Mouse (Mus musculus) heart, embryonic 11.5 days (tissue): ENCODE results near the gene Erc1. TPM values are rescaled to one million over a fixed set of nuclear protein-coding genes. Genes with fewer than 3 reads are reported as not detected.
"Not testable (repeated sequence)": the region's sequence is repeated elsewhere in the genome, so short reads cannot be mapped to it uniquely, and the experiment has no call there.

ENCODE experiments used
- ATAC-seq: fragments of 200-750 bp; cut with Nextera tagmentation; replicated peaks from 2 replicates; pipeline ENCODE4 v1.8.0; 2017; ENCODE audit warnings: moderate library complexity; ENCODE audit not compliant: insufficient number of reproducible peaks, low FRiP score, low TSS enrichment
- H3K27ac ChIP-seq: fragments of 300-500 bp; sonication (generic); 2 replicates; pipeline ENCODE4 v1.5.1; 2014; ENCODE audit warnings: mild to moderate bottlenecking, low read depth, low read length
- H3K27me3 ChIP-seq: fragments of 300-500 bp; sonication (generic); 2 replicates; pipeline ENCODE4 v1.6.1; 2014; ENCODE audit warnings: mild to moderate bottlenecking, low read length, mixed read lengths; ENCODE audit not compliant: control insufficient read depth, insufficient read depth
- H3K36me3 ChIP-seq: fragments of 300-500 bp; sonication (generic); 2 replicates; pipeline ENCODE4 v1.6.1; 2014; ENCODE audit warnings: mild to moderate bottlenecking, low read length, moderate library complexity, mixed read lengths; ENCODE audit not compliant: control insufficient read depth, insufficient read depth
- H3K4me1 ChIP-seq: fragments of 300-500 bp; sonication (generic); 2 replicates; pipeline ENCODE4 v1.6.1; 2014; ENCODE audit warnings: low read length; ENCODE audit not compliant: control insufficient read depth, insufficient read depth
- H3K4me2 ChIP-seq: fragments of 300-500 bp; sonication (generic); 2 replicates; pipeline ENCODE4 v1.6.1; 2014; ENCODE audit warnings: mild to moderate bottlenecking, moderate library complexity
- H3K4me3 ChIP-seq: fragments of 300-500 bp; sonication (generic); 2 replicates; pipeline ENCODE4 v1.5.1; 2014; ENCODE audit warnings: low read depth, low read length
- H3K9ac ChIP-seq: fragments of 300-500 bp; sonication (generic); 2 replicates; pipeline ENCODE4 v1.6.1; 2014; ENCODE audit warnings: mild to moderate bottlenecking, low read depth, low read length, moderate library complexity
- H3K9me3 ChIP-seq: fragments of 300-500 bp; sonication (generic); replicated peaks from 2 replicates; pipeline ENCODE4 v1.6.1; 2016; ENCODE audit warnings: low read length; ENCODE audit not compliant: control insufficient read depth
- WGBS: fragments of 180-500 bp; shearing (Covaris S2); extraction: QIAGEN DNeasy Blood & Tissue Kit; methylation state at CpG from one replicate; pipeline ENCODE4 v1.1.7; 2014; ENCODE audit not compliant: insufficient replicate concordance; 5-methylcytosine and 5-hydroxymethylcytosine counted together
- polyA plus RNA-seq: library from polyadenylated mRNA; unstranded; fragments of >200 nt; fragmentation: Nextera tagmentation; extraction: Ambion mirVana; gene quantifications from 2 replicates; pipeline ENCODE4 v1.2.1, GENCODE M21; 2014

Gene Erc1
- polyA plus RNA-seq, 1 experiment from 2014 or later, result 21.8 TPM

- no peak for ATAC-seq
- no peak overlapping the region for H3K9ac ChIP-seq
- H3K36me3 ChIP-seq, result 0 out of 2 replicates have a peak, but pooled peaks cover 3% of the 10 kb centered on the region
- no peaks in the 10 kb centered on the region for H3K9me3 ChIP-seq
- no peaks in the 10 kb centered on the region for H3K4me1 ChIP-seq
- no peaks in the 10 kb centered on the region for H3K27me3 ChIP-seq
- no peak overlapping the region for H3K27ac ChIP-seq
- no peak overlapping the region for H3K4me2 ChIP-seq
- H3K4me3 ChIP-seq, result no peak overlapping the region
- 83% methylated on average over 5 of the region's 5 CpGs for WGBS
Observed at GRCm38 (mm10) chr6:119674201-119674810, 173.7 kb downstream of the Erc1 start.

GRCm38 (mm10) chr6:119669746-119670145 is 178.2 kb downstream of the Erc1 start:
- Histone ChIP-seq H3K9me3 (no peaks in the 10 kb centered on the region), H3K36me3 (no peaks in the 10 kb centered on the region), H3K4me1 (no peaks in the 10 kb centered on the region), H3K27ac (no peak overlapping the region), H3K27me3 (no peaks in the 10 kb centered on the region), H3K9ac (no peak overlapping the region), H3K4me3 (no peak overlapping the region), H3K4me2 (no peak overlapping the region)
- no peak for ATAC-seq
- WGBS, result 65% methylated on average over 3 of the region's 3 CpGs

DNA sequence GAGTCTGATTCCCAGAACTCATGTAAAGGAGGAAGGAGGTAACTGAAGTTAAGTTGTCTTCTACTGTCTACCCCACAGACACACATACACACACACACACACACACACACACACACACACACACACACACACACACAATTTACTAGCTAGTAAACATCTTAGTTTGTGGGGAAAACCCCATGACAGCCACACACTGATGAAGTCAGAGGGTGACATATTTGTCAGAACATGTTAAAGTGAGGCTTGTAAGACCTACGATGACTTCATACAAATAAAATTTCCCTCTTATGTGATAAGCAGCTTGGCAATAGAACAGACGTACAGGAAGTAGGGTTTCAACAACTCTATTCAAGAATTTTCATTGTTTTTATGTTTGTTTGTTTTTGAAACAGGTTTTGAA is 185.0 kb downstream of the Erc1 start:
- H3K27ac ChIP-seq, result no peak overlapping the region
- no peak for ATAC-seq
- 56% methylated on average over 2 of the region's 2 CpGs for WGBS
- peaks cover 8% of the 10 kb centered on the region for H3K4me1 ChIP-seq
- no peaks in the 10 kb centered on the region for H3K27me3 ChIP-seq
- H3K4me2 ChIP-seq, result no peak overlapping the region
- no peak overlapping the region for H3K4me3 ChIP-seq
- no peak overlapping the region for H3K9ac ChIP-seq
- no peaks in the 10 kb centered on the region for H3K9me3 ChIP-seq
- H3K36me3 ChIP-seq, result no peaks in the 10 kb centered on the region

GRCm38 (mm10) chr6:119661081-119661493 is 186.9 kb downstream of the Erc1 start:
- H3K36me3 ChIP-seq, result no peaks in the 10 kb centered on the region
- H3K4me3 ChIP-seq, result no peak overlapping the region
- no peak overlapping the region for H3K4me2 ChIP-seq
- H3K4me1 ChIP-seq, result peaks cover 8% of the 10 kb centered on the region
- H3K9ac ChIP-seq, result no peak overlapping the region
- no peaks in the 10 kb centered on the region for H3K27me3 ChIP-seq
- no peak for ATAC-seq
- 31% methylated on average over 3 of the region's 3 CpGs for WGBS
- no peaks in the 10 kb centered on the region for H3K9me3 ChIP-seq
- H3K27ac ChIP-seq, result no peak overlapping the region; the same call in 1 of the 2 replicates

DNA sequence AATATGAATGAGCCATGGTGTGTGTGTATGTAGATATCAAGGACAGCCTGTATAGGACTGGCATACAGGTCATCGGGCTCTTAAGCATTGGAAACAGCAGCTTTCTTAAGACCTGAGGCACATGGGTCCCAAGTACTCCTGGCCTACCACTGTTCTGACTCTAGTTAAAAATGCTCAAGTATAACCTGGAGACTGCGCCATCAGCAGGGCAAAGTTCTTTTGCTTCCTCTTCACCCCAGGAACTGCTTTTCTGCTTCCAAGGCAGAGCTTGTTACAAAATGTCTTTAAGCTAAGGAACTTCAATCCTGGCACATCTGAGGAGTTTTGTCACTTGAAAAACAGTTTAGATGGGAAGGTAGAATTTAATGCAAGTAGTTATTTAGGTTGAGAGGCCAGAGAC is 189.5 kb downstream of the Erc1 start:
- H3K4me2 ChIP-seq, result no peak overlapping the region
- no peaks in the 10 kb centered on the region for H3K36me3 ChIP-seq
- H3K9me3 ChIP-seq, result no peaks in the 10 kb centered on the region
- H3K27ac ChIP-seq, result no peak overlapping the region
- ATAC-seq, result no peak
- H3K9ac ChIP-seq, result no peak overlapping the region
- WGBS, result 89% methylated on average over 2 of the region's 2 CpGs
- peaks cover 8% of the 10 kb centered on the region for H3K4me1 ChIP-seq
- no peaks in the 10 kb centered on the region for H3K27me3 ChIP-seq
- H3K4me3 ChIP-seq, result no peak overlapping the region

- Histone ChIP-seq H3K27ac (no peak overlapping the region), H3K9ac (no peak overlapping the region), H3K4me2 (no peak overlapping the region), H3K9me3 (no peaks in the 10 kb centered on the region), H3K4me1 (peaks cover 5% of the 10 kb centered on the region), H3K4me3 (no peak overlapping the region), H3K27me3 (no peaks in the 10 kb centered on the region), H3K36me3 (no peaks in the 10 kb centered on the region)
- WGBS, result 88% methylated on average over 7 of the region's 7 CpGs
- ATAC-seq, result no peak
Observed at GRCm38 (mm10) chr6:119657418-119658178, 190.4 kb downstream of the Erc1 start.

GRCm38 (mm10) chr6:119654777-119655176 is 193.2 kb downstream of the Erc1 start:
- H3K4me2 ChIP-seq, ATAC-seq: not testable (repeated sequence)
- WGBS, result 78% methylated on average over 2 of the region's 2 CpGs

GRCm38 (mm10) chr6:119643880-119644460 is 204.0 kb downstream of the Erc1 start:
- Histone ChIP-seq H3K27ac (no peak overlapping the region), H3K4me1 (peaks cover 14% of the 10 kb centered on the region), H3K4me3 (no peak overlapping the region), H3K4me2 (no peak overlapping the region), H3K36me3 (no peaks in the 10 kb centered on the region), H3K27me3 (no peaks in the 10 kb centered on the region), H3K9ac (no peak overlapping the region), H3K9me3 (no peaks in the 10 kb centered on the region)
- 63% methylated on average over 14 of the region's 14 CpGs for WGBS
- ATAC-seq, result no peak

More at GRCm38 (mm10) chr6:119654777-119655176, 193.2 kb downstream of the Erc1 start:
- not testable (repeated sequence) for H3K36me3 ChIP-seq, H3K27ac ChIP-seq, H3K9me3 ChIP-seq, H3K9ac ChIP-seq, H3K4me3 ChIP-seq, H3K4me1 ChIP-seq, H3K27me3 ChIP-seq
